Mouse (Mus musculus): Measurements from ENCODE around the gene Isy1. TPM values are rescaled to one million over a fixed set of nuclear protein-coding genes. Genes with fewer than 3 reads are reported as not detected.
A peak's percentile ranks its signal among the peaks of the same experiment; 100 is the strongest.

The Isy1 gene
- polyA plus RNA-seq (2015; fragmentation: Nextera tagmentation; extraction: Ambion mirVana) = 21.7 and 24.1 TPM in 2 replicates

DNA sequence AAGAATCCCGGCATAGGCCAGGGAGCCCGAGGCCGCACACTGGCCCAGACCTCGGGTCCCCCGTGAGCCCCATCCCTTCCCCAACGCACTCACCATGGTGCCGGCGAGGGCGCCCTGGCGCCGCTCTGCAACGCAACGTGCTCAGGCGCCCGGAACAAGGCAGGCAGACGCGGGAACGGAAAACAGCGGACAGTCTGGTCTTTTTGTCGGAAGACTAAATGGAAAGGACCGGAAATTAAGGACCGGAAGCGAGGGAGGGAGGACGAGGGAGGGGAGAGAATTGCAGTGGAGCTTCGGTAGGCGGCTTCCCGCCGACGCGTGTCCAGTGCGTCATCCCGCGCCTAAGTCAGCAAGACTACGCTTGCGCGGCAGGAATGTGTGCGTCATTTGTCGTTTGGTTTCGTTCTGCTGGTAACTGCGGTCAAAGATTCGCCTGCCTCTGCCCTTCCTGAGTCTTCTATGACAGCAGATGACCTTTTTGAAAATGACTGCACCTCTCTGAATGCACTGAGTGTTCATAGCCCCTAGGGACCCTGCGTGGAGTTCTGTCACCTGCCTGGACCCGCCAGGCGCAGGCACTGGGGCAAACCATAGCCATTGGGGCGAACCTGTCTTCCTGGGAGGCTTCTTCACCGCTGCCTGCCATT lies at the start of gene Isy1:
TSS of gene Isy1 (minus strand) at position 248 of the 647 bp plus-strand sequence.
- peak; percentile 96 for ATAC-seq (ENCODE audit: insufficient read depth)
- H3K27ac ChIP-seq (replicated peaks) = peak within 1 kb of the TSS; percentile 99
- no peaks in the 10 kb centered on the region for H3K9me3 ChIP-seq (replicated peaks)
- peak within 1 kb of the TSS; percentile 87 for H3K9ac ChIP-seq
- peaks cover 50% of the 10 kb centered on the region for H3K36me3 ChIP-seq (replicated peaks)
- no peaks in the 10 kb centered on the region for H3K27me3 ChIP-seq
- H3K4me2 ChIP-seq = peak within 1 kb of the TSS; percentile 90
- H3K4me3 ChIP-seq (replicated peaks) = peak within 1 kb of the TSS; percentile 87
- WGBS (ENCODE audit: insufficient replicate concordance) = under 1% methylated on average over 46 of the region's 46 CpGs
- peaks cover 35% of the 10 kb centered on the region for H3K4me1 ChIP-seq (replicated peaks)

DNA sequence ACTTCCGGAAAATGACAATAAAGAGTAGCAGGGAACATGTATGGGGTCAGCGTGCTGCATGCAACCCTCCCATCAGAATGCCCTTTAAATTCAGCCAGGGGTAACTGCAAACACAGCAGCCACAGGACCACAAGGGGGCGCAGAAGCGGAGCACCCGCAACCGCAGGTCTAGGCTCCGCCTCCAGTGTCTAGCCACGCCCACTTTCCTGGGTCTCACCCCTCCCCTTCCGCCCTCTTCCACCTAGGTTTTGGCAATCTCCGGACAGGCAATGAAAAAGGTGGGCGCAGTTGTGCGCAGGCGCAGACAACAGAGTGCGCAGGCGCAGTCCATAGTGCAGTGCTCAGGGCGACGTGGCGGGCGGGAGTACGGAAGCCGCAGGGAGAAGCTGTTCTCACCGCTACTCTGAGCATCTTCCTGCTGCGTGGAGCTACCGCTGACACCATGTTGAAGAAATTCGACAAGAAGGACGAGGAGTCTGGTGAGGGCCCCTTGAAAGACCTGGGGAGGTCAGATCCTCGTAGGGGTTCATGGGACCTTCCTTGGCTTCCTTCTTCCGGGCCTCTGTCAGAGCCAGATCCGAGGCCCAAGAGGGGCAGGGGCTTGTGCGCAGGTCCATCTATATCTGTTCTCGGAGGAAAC lies 49.1 kb upstream of the Isy1 start, which contains the start of gene Copg1:
TSS of gene Copg1 (plus strand) at position 221 of the 640 bp plus-strand sequence.
- no peaks in the 10 kb centered on the region for H3K27me3 ChIP-seq
- H3K9ac ChIP-seq = peak within 1 kb of the TSS; percentile 75
- peaks cover 38% of the 10 kb centered on the region for H3K36me3 ChIP-seq (replicated peaks)
- under 1% methylated on average over 31 of the region's 31 CpGs for whole genome bisulfite sequencing (ENCODE audit: insufficient replicate concordance)
- ATAC-seq (ENCODE audit: insufficient read depth) = peak; percentile 95
- peak within 1 kb of the TSS; percentile 85 for H3K4me2 ChIP-seq
- peaks cover 25% of the 10 kb centered on the region for H3K4me1 ChIP-seq (replicated peaks)
- peak within 1 kb of the TSS; percentile 73 for H3K27ac ChIP-seq (replicated peaks)
- no peaks in the 10 kb centered on the region for H3K9me3 ChIP-seq (replicated peaks)
- H3K4me3 ChIP-seq (replicated peaks) = peak within 1 kb of the TSS; percentile 70

DNA sequence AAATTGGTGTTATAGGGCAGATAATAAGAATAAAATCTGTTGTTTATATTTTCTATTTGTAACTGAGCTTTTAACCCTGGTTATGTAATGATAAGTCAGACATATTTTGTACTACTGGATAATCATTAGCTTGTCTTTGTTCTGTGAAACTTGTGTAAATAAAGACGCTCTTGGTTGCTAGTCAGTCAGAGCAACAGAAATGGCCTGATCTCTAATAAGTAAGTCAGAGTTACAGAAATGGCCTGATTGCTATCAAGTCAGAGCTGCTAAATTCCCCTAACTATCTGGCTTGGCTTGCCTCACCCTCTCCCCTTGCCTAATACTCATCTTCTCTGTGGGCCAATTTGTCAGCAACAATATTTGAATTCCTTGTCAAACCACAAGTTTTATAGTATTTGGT lies 48.1 kb upstream of the Isy1 start:
- peaks cover 28% of the 10 kb centered on the region for H3K36me3 ChIP-seq (replicated peaks)
- peak overlapping the region; percentile 67 for H3K27ac ChIP-seq (replicated peaks)
- H3K4me3 ChIP-seq (replicated peaks) = no peak overlapping the region
- peaks cover 26% of the 10 kb centered on the region for H3K4me1 ChIP-seq (replicated peaks)
- H3K9ac ChIP-seq = no peak overlapping the region
- H3K9me3 ChIP-seq (replicated peaks) = no peaks in the 10 kb centered on the region
- no peaks in the 10 kb centered on the region for H3K27me3 ChIP-seq
- 0 out of 2 replicates have a peak overlapping the region, but pooled peaks have one; percentile 0 for H3K4me2 ChIP-seq
- ATAC-seq (ENCODE audit: insufficient read depth) = no peak
- 63% methylated on average over 1 of the region's 1 CpGs for WGBS (ENCODE audit: insufficient replicate concordance)

GRCm38 (mm10) chr6:87882816-87883215 lies 44.2 kb upstream of the Isy1 start:
- no peak overlapping the region for H3K27ac ChIP-seq (replicated peaks)
- H3K36me3 ChIP-seq (replicated peaks) = no peaks in the 10 kb centered on the region
- no peak overlapping the region for H3K4me3 ChIP-seq (replicated peaks)
- WGBS (ENCODE audit: insufficient replicate concordance) = 46% methylated on average over 4 of the region's 4 CpGs
- ATAC-seq (ENCODE audit: insufficient read depth) = no peak
- no peak overlapping the region for H3K4me2 ChIP-seq
- H3K27me3 ChIP-seq = no peaks in the 10 kb centered on the region
- H3K9me3 ChIP-seq (replicated peaks) = no peaks in the 10 kb centered on the region
- H3K4me1 ChIP-seq (replicated peaks) = peaks cover 24% of the 10 kb centered on the region
- H3K9ac ChIP-seq = no peak overlapping the region

DNA sequence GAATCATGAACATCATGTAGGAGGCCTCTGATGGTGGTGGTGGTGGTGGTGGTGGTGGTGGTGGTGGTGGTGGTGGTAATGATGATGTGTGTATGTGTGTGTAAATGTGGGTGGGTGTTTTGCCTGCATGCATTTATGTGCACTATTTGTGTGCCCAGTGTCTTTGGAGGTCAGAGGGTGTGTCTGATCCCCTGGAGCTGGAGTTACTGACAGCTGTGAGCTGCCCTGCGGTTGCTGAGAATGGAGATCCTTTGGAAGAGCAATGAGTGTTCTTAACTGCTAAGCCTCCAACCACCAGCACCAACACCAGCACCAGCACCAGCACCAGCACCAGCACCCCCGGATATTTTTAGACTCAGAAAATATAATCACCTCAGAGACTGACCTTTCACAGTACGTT lies 43.6 kb upstream of the Isy1 start:
- no peak overlapping the region for H3K4me3 ChIP-seq (replicated peaks)
- H3K4me2 ChIP-seq = no peak overlapping the region
- H3K9ac ChIP-seq = no peak overlapping the region
- no peaks in the 10 kb centered on the region for H3K9me3 ChIP-seq (replicated peaks)
- WGBS (ENCODE audit: insufficient replicate concordance) = 67% methylated on average over 3 of the region's 3 CpGs
- no peak for ATAC-seq (ENCODE audit: insufficient read depth)
- peaks cover 21% of the 10 kb centered on the region for H3K4me1 ChIP-seq (replicated peaks)
- no peaks in the 10 kb centered on the region for H3K36me3 ChIP-seq (replicated peaks)
- no peaks in the 10 kb centered on the region for H3K27me3 ChIP-seq
- no peak overlapping the region for H3K27ac ChIP-seq (replicated peaks)

DNA sequence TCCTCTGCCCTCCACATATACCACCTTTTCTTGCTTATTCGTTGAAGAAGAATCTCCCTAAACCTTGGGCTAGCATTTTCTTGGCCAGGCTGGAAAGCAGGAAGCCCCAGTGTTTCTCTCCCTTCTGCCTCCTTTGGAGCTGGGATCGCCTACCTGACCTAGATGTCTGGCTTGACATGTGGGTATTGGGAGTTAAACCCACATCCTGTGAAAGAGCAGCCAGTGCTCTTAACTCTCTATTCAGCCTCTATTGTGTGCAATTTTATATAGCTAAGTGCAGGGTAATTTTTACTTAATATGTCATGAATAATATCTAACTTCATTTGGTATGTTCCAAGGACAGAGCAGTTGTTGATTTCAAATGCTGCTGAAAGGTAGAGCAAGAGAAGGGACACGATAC lies 41.0 kb upstream of the Isy1 start:
- Histone ChIP-seq H3K4me3 (replicated peaks) (no peak overlapping the region), H3K36me3 (replicated peaks) (no peaks in the 10 kb centered on the region), H3K27ac (replicated peaks) (no peak overlapping the region), H3K27me3 (no peaks in the 10 kb centered on the region), H3K4me1 (replicated peaks) (peaks cover 33% of the 10 kb centered on the region), H3K9me3 (replicated peaks) (no peaks in the 10 kb centered on the region), H3K9ac (no peak overlapping the region), H3K4me2 (no peak overlapping the region)
- WGBS (ENCODE audit: insufficient replicate concordance) = 38% methylated on average over 3 of the region's 3 CpGs
- ATAC-seq (ENCODE audit: insufficient read depth) = no peak

DNA sequence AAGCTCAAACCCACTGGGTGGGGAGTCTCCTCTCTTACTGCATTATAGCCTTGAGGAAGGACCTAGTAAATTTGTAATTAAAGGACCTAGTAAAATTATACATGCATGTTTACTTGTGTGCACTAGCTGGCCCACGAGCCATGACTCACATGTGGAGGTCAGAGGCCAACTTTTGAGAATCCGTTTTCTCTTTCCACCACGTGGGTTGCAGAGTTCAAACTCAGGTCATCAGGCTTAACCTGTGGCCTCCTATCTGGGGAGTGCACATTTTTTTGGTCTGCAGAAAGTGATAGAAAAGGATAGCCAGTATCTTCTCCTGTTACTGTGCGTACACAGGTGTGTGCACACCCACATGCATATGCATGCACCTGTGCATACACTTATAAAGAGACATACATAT lies 40.4 kb upstream of the Isy1 start:
- ATAC-seq (ENCODE audit: insufficient read depth) = no peak
- Histone ChIP-seq H3K4me3 (replicated peaks) (no peak overlapping the region), H3K4me1 (replicated peaks) (peaks cover 33% of the 10 kb centered on the region), H3K27ac (replicated peaks) (no peak overlapping the region), H3K9me3 (replicated peaks) (no peaks in the 10 kb centered on the region), H3K4me2 (no peak overlapping the region), H3K27me3 (no peaks in the 10 kb centered on the region), H3K9ac (no peak overlapping the region), H3K36me3 (replicated peaks) (no peaks in the 10 kb centered on the region)
- 25% methylated on average over 4 of the region's 4 CpGs for WGBS (ENCODE audit: insufficient replicate concordance)

DNA sequence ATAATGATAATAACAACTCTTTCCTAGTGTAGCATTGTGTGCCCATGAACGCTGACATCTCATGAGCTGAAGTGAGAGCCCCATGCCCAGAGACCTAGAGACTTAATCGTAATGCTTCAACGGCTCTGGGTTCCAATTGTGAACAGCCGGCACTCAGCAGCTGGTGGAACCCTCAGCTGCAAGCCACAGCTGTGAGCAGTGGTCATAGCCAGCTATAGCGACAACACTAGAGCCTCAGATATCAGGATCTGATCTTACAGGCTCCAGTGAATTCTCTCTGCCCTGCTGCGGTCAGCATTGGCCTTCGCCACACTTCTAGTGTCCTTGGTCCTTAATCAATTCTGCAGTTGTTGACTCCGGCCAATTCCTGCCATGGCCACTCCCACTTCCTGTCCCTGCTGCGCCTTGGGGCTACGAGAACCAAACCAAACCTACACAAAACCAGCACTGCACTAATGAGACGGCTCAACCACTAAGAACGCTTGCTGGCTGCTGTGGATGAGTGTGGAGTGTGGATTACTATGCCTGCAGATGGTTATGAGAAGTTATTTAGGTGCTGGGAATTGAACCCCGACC lies 37.6 kb upstream of the Isy1 start:
- H3K4me2 ChIP-seq = peak overlapping the region; percentile 37; the same call in 1 of the 2 replicates
- H3K9me3 ChIP-seq (replicated peaks) = no peaks in the 10 kb centered on the region
- H3K27me3 ChIP-seq = no peaks in the 10 kb centered on the region
- H3K4me1 ChIP-seq (replicated peaks) = peaks cover 36% of the 10 kb centered on the region
- no peak overlapping the region for H3K4me3 ChIP-seq (replicated peaks)
- H3K36me3 ChIP-seq (replicated peaks) = no peaks in the 10 kb centered on the region
- WGBS (ENCODE audit: insufficient replicate concordance) = 31% methylated on average over 13 of the region's 13 CpGs
- H3K27ac ChIP-seq (replicated peaks) = peak overlapping the region; percentile 19; the same call in 1 of the 2 replicates
- ATAC-seq (ENCODE audit: insufficient read depth) = peak; percentile 13; the same call in 1 of the 2 replicates
- no peak overlapping the region for H3K9ac ChIP-seq

DNA sequence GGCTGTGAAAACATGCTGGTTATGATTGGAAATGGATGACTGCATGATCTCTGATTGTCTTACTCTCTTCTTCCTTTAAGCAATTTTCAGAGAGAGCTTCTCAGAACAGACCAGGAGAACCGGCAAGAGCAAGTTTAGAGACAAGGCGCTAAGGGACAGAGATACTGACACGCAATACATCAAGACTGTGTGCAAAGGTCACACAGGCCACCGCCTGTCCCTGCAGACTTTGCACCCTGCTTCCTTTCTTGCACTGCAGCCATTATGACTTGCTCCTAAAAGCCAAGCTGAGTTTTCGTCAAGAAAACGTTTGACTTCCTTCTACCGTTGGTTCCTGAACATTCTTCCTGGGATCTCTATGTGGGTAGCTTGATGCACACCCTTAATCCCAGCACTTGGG lies 37.0 kb upstream of the Isy1 start:
- Histone ChIP-seq H3K27ac (replicated peaks) (peak overlapping the region; percentile 19), H3K4me1 (replicated peaks) (peaks cover 39% of the 10 kb centered on the region), H3K9me3 (replicated peaks) (no peaks in the 10 kb centered on the region), H3K27me3 (no peaks in the 10 kb centered on the region), H3K9ac (no peak overlapping the region), H3K4me2 (no peak overlapping the region), H3K36me3 (replicated peaks) (no peaks in the 10 kb centered on the region), H3K4me3 (replicated peaks) (no peak overlapping the region)
- no peak for ATAC-seq (ENCODE audit: insufficient read depth)
- WGBS (ENCODE audit: insufficient replicate concordance) = 67% methylated on average over 7 of the region's 7 CpGs

GRCm38 (mm10) chr6:87875083-87875482 lies 36.5 kb upstream of the Isy1 start:
- Histone ChIP-seq H3K9me3 (replicated peaks) (no peaks in the 10 kb centered on the region), H3K27ac (replicated peaks) (peak overlapping the region; percentile 19; the same call in 1 of the 2 replicates), H3K27me3 (no peaks in the 10 kb centered on the region), H3K4me2 (no peak overlapping the region), H3K36me3 (replicated peaks) (no peaks in the 10 kb centered on the region), H3K4me1 (replicated peaks) (peaks cover 44% of the 10 kb centered on the region), H3K4me3 (replicated peaks) (no peak overlapping the region), H3K9ac (no peak overlapping the region)
- ATAC-seq (ENCODE audit: insufficient read depth) = no peak
- 77% methylated on average over 1 of the region's 1 CpGs for WGBS (ENCODE audit: insufficient replicate concordance)

DNA sequence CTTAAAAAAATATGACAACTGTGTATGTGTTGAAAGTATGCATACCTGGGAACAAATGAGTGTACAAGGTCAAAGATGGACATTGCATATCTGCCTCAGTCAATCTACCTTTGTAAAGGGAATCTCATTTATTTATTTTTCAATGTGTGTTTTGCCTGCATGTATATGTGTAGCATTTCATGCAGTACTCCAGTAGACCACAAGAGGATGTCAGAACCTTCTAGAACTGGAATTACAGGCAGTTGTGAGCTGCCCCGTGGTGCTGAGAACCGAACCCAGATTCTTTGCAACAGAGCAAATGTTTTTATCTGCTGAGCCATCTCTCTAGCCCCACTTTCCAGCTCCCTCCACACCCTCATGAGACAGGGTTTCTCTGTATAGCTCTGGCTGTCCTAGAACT lies 35.4 kb upstream of the Isy1 start:
- Histone ChIP-seq H3K4me1 (replicated peaks) (peaks cover 45% of the 10 kb centered on the region), H3K9ac (no peak overlapping the region), H3K27ac (replicated peaks) (no peak overlapping the region), H3K9me3 (replicated peaks) (no peaks in the 10 kb centered on the region), H3K27me3 (no peaks in the 10 kb centered on the region), H3K4me2 (no peak overlapping the region), H3K36me3 (replicated peaks) (no peaks in the 10 kb centered on the region), H3K4me3 (replicated peaks) (no peak overlapping the region)
- ATAC-seq (ENCODE audit: insufficient read depth) = no peak
- 75% methylated on average over 2 of the region's 2 CpGs for WGBS (ENCODE audit: insufficient replicate concordance)
